In the genomic region with DNA sequence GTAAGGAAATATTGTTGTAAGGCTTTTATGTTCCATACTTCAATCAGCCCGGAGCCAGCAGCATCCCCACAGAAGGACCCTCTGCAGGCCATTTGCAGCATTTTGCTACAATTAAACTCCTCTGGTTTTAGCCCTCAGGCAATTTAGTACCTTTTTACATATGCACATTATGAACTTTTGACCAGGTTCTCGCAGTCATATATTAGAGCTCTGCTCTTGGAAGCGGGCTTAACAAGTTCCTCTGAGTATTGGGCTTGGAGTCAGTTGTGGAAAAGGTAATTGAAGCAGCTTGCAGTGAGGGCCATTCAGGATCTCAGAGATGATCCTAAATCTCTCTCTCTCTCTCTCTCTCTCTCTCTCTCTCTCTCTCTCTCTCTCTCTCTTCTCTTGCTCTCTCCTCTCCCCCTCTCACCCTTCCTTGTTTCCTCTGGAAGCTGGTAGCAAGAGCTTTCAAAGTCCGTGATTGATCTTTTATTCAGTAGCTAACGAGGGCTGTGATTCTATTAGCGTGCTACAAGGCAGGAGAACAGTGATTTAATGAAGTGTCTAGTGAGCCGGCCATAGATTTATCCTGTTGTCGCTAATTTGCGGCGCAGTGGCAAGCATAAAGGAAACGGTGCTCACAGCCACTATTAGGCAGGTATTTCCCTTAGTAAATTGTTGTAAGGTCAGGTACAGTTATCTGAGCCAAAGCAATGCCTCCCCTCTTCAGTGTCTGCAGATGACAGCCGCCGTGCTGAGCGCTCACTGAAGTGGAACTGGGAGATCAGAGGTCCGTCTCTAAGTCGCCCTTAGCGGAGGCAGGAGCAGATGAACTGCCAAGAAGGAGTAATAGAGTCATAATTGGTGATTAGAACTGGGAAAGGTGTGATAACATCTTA, we compare ENCODE assay signal across 13 mouse cellular contexts.
DNase-seq lines count a peak whose midpoint lies in the region; ATAC-seq and TF ChIP-seq lines count a peak whose summit lies in the region.
"Had no signal": no experiment of that assay in that cellular context is flagged by ENCODE, and none has a peak within 500 bp of the region (broad histone marks: within the 10 kb centered on the region; RNA-seq: fewer than 3 reads in every experiment).

No protein-coding gene starts in this region.

- no peaks in the 10 kb centered on the region for H3K4me1 ChIP-seq in hindbrain, postnatal 0 days (ENCODE audit: insufficient read depth, low read length)
- H3K4me1 ChIP-seq in midbrain, embryonic 15.5 days, result peaks cover 19% of the 10 kb centered on the region
- 0 out of 2 replicates have a peak, but pooled peaks cover 4% of the 10 kb centered on the region for H3K4me1 ChIP-seq in heart, embryonic 10.5 days
- H3K4me1 ChIP-seq: liver, embryonic 15.5 days had no signal

- H3K9me3 ChIP-seq in hindbrain, postnatal 0 days (ENCODE audit: low read length), result no peaks in the 10 kb centered on the region
- H3K9me3 ChIP-seq in midbrain, embryonic 15.5 days, result no peaks in the 10 kb centered on the region
- no peaks in the 10 kb centered on the region for H3K9me3 ChIP-seq in heart, embryonic 10.5 days
- H3K9me3 ChIP-seq: embryonic facial prominence, embryonic 13.5 days; liver, embryonic 15.5 days had no signal

- 35% methylated on average over 17 of the region's 17 CpGs for WGBS in hindbrain, postnatal 0 days
- WGBS in midbrain, embryonic 15.5 days, result 19% methylated on average over 17 of the region's 17 CpGs
- WGBS in heart, embryonic 10.5 days, result 75% methylated on average over 17 of the region's 17 CpGs

- H3K9ac ChIP-seq in hindbrain, postnatal 0 days (replicated peaks; ENCODE audit: low read length), result no peak overlapping the region
- H3K9ac ChIP-seq in midbrain, embryonic 15.5 days, result no peak overlapping the region
- H3K9ac ChIP-seq: embryonic facial prominence, embryonic 13.5 days; liver, embryonic 15.5 days had no signal

- H3K27ac ChIP-seq in hindbrain, postnatal 0 days, result no peak overlapping the region
- no peak overlapping the region for H3K27ac ChIP-seq in midbrain, embryonic 15.5 days
- no peak overlapping the region for H3K27ac ChIP-seq in heart, embryonic 10.5 days
- H3K27ac ChIP-seq: liver, embryonic 15.5 days had no signal

- peak; percentile 19 for DNase-seq in cerebellum, adult 8-10 months
- no peak for DNase-seq in cerebellum, postnatal 4 days (ENCODE audit: low spot score in 2 of 2)
- DNase-seq in cerebellum, postnatal 36 days, result peak; percentile 14 to 27
- DNase-seq in hindbrain, postnatal 0 days (ENCODE audit: low spot score), result no peak
- DNase-seq in heart, embryonic 10.5 days (ENCODE audit: low spot score), result no peak
- DNase-seq in layer of hippocampus, postnatal 14 days (ENCODE audit: low spot score in 2 of 2), result no peak
- no peak for DNase-seq in layer of hippocampus, adult 9-10 months (ENCODE audit: low spot score)
- DNase-seq: adrenal gland, postnatal 14 days; gastrocnemius, postnatal 25 days; heart, postnatal 14 days had no signal

- H3K4me3 ChIP-seq in hindbrain, postnatal 0 days (ENCODE audit: low read length), result no peak overlapping the region
- H3K4me3 ChIP-seq in midbrain, embryonic 15.5 days, result no peak overlapping the region
- no peak overlapping the region for H3K4me3 ChIP-seq in heart, embryonic 10.5 days
- H3K4me3 ChIP-seq: embryonic facial prominence, embryonic 13.5 days; liver, embryonic 15.5 days had no signal

- TF ChIP-seq CTCF in hindbrain, postnatal 0 days (IDR thresholded peaks at IDR 0.05; ENCODE audit: low read depth), result no peak

- H3K27me3 ChIP-seq in hindbrain, postnatal 0 days (ENCODE audit: insufficient read depth, low read length), result no peaks in the 10 kb centered on the region
- 0 out of 2 replicates have a peak, but pooled peaks cover 4% of the 10 kb centered on the region for H3K27me3 ChIP-seq in midbrain, embryonic 15.5 days (replicated peaks)
- no peaks in the 10 kb centered on the region for H3K27me3 ChIP-seq in heart, embryonic 10.5 days (ENCODE audit: insufficient read depth, poor library complexity, severe bottlenecking)
- H3K27me3 ChIP-seq: liver, embryonic 15.5 days had no signal

- no peak for ATAC-seq in hindbrain, postnatal 0 days
- ATAC-seq in midbrain, embryonic 15.5 days (replicated peaks), result no peak; the same call in 1 of the 2 replicates

- H3K4me2 ChIP-seq in hindbrain, postnatal 0 days (ENCODE audit: low read depth, low read length), result peak overlapping the region; percentile 19
- H3K4me2 ChIP-seq in midbrain, embryonic 15.5 days, result peak overlapping the region; percentile 26
- H3K4me2 ChIP-seq: embryonic facial prominence, embryonic 13.5 days; liver, embryonic 15.5 days had no signal

- H3K36me3 ChIP-seq in hindbrain, postnatal 0 days (ENCODE audit: insufficient read depth, low read length), result no peaks in the 10 kb centered on the region
- H3K36me3 ChIP-seq in midbrain, embryonic 15.5 days (replicated peaks), result no peaks in the 10 kb centered on the region
- no peaks in the 10 kb centered on the region for H3K36me3 ChIP-seq in heart, embryonic 10.5 days
- H3K36me3 ChIP-seq: embryonic facial prominence, embryonic 13.5 days; liver, embryonic 15.5 days had no signal

Comparison
In these comparisons a context has a peak if more than half of its experiments do, and no peak if none do; other contexts are left out.
1. DNase-seq: peak in cerebellum, adult 8-10 months (single experiment) and cerebellum, postnatal 36 days (2 of 2); none in cerebellum, postnatal 4 days (0 of 2), hindbrain, postnatal 0 days (single experiment), heart, embryonic 10.5 days (single experiment), layer of hippocampus, postnatal 14 days (0 of 2) and layer of hippocampus, adult 9-10 months (single experiment).